Mouse (Mus musculus) bone marrow macrophage, adult 2 months (primary cell): ENCODE data around the gene Ebpl.

Source experiments
- CTCF ChIP-seq: IDR thresholded peaks from 2 replicates; pipeline ENCODE4 v1.5.1; 2012; ENCODE audit warnings: low read depth, mild to moderate bottlenecking, low read length, moderate library complexity
- POLR2A ChIP-seq: IDR thresholded peaks from 2 replicates; pipeline ENCODE4 v1.6.1; 2012; ENCODE audit warnings: mild to moderate bottlenecking, low read depth, low read length, borderline replicate concordance

- peak; percentile 87; the same call in 1 of the 2 replicates for TF ChIP-seq POLR2A
- no peak for TF ChIP-seq CTCF
Observed at GRCm38 (mm10) chr14:61310036-61310772, 50.0 kb downstream of the Ebpl start.
